Mouse (Mus musculus) stomach, postnatal 0 days (tissue): ENCODE measurements around the gene Map4k3.

ENCODE experiments used
- CTCF ChIP-seq: IDR thresholded peaks from 2 replicates; pipeline ENCODE4 v1.5.1; 2016; ENCODE audit warnings: antibody characterized with exemption, low read depth, mild to moderate bottlenecking, moderate library complexity
- EP300 ChIP-seq: optimal IDR thresholded peaks from 2 replicates; pipeline ENCODE3; 2016; ENCODE audit warnings: antibody characterized with exemption

GRCm38 (mm10) chr17:80537136-80537535, 191.1 kb downstream of the Map4k3 start:
- peak; percentile 18; the same call in 1 of the 2 replicates for TF ChIP-seq CTCF
- no peak for TF ChIP-seq EP300
